Mouse (Mus musculus) forebrain, embryonic 13.5 days (tissue): Measurements from ENCODE around the gene Otx2. TPM values are rescaled to one million over a fixed set of nuclear protein-coding genes. Genes with fewer than 3 reads are reported as not detected.

Experiments used
- ATAC-seq: fragments of 200-750 bp; cut with Nextera tagmentation; 2 replicates; pipeline ENCODE4 v1.8.0; 2017
- H3K27ac ChIP-seq: fragments of 300-500 bp; sonication (generic); 2 replicates; pipeline ENCODE4 v1.5.1; 2015; ENCODE audit warnings: inconsistent platforms, mild to moderate bottlenecking, moderate library complexity
- H3K27me3 ChIP-seq: fragments of 300-500 bp; sonication (generic); 2 replicates; pipeline ENCODE4 v1.6.1; 2015; ENCODE audit warnings: mild to moderate bottlenecking, inconsistent platforms
- H3K36me3 ChIP-seq: fragments of 300-500 bp; sonication (generic); 2 replicates; pipeline ENCODE4 v1.6.1; 2015; ENCODE audit warnings: mild to moderate bottlenecking, inconsistent platforms; ENCODE audit not compliant: poor library complexity, severe bottlenecking
- H3K4me1 ChIP-seq: fragments of 300-500 bp; sonication (generic); 2 replicates; pipeline ENCODE4 v1.6.1; 2015; ENCODE audit warnings: inconsistent platforms
- H3K4me2 ChIP-seq: fragments of 300-500 bp; sonication (generic); 2 replicates; pipeline ENCODE4 v1.6.1; 2015; ENCODE audit warnings: inconsistent platforms, mild to moderate bottlenecking, moderate library complexity
- H3K4me3 ChIP-seq: fragments of 300-500 bp; sonication (generic); 2 replicates; pipeline ENCODE4 v1.5.1; 2015; ENCODE audit warnings: mild to moderate bottlenecking, inconsistent platforms
- H3K9ac ChIP-seq: fragments of 300-500 bp; sonication (generic); 2 replicates; pipeline ENCODE4 v1.6.1; 2015; ENCODE audit warnings: mild to moderate bottlenecking, inconsistent platforms
- H3K9me3 ChIP-seq: fragments of 300-500 bp; sonication (generic); replicated peaks from 2 replicates; pipeline ENCODE4 v1.6.1; 2016; ENCODE audit warnings: inconsistent platforms
- WGBS: fragments of 180-500 bp; shearing (Covaris S2); methylation state at CpG from one replicate; pipeline ENCODE4 v1.1.7; 2015; 5-methylcytosine and 5-hydroxymethylcytosine counted together
- polyA plus RNA-seq: library from polyadenylated mRNA; unstranded; fragments of >200 nt; fragmentation: Nextera tagmentation; extraction: Ambion mirVana; gene quantifications from 2 replicates; pipeline ENCODE4 v1.2.1, GENCODE M21; 2015

Otx2 gene
- polyA plus RNA-seq, 1 experiment from 2014 or later = 24.9 TPM

GRCm38 (mm10) chr14:48679590-48679989, 6.0 kb upstream of the Otx2 start:
- Histone ChIP-seq H3K4me3 (no peak overlapping the region), H3K36me3 (no peaks in the 10 kb centered on the region), H3K4me2 (no peak overlapping the region), H3K9ac (no peak overlapping the region), H3K27me3 (peaks cover 45% of the 10 kb centered on the region), H3K9me3 (no peaks in the 10 kb centered on the region), H3K27ac (no peak overlapping the region), H3K4me1 (no peaks in the 10 kb centered on the region)
- no peak for ATAC-seq
- 78% methylated on average over 5 of the region's 5 CpGs for WGBS

- no peak for ATAC-seq
- peaks cover 54% of the 10 kb centered on the region for H3K27me3 ChIP-seq
- WGBS = 82% methylated on average over 3 of the region's 3 CpGs
- no peak overlapping the region for H3K4me3 ChIP-seq
- H3K9me3 ChIP-seq = no peaks in the 10 kb centered on the region
- no peak overlapping the region for H3K4me2 ChIP-seq
- H3K36me3 ChIP-seq = no peaks in the 10 kb centered on the region
- peaks cover 9% of the 10 kb centered on the region for H3K4me1 ChIP-seq
- H3K9ac ChIP-seq = no peak overlapping the region
- no peak overlapping the region for H3K27ac ChIP-seq
Measured at GRCm38 (mm10) chr14:48678674-48679073, 5.1 kb upstream of the Otx2 start.

GRCm38 (mm10) chr14:48674036-48674831, 615 bp upstream of the Otx2 start:
- peak; percentile 30; the same call in 1 of the 2 replicates for ATAC-seq
- peaks cover 92% of the 10 kb centered on the region for H3K27me3 ChIP-seq
- H3K4me3 ChIP-seq = peak overlapping the region; percentile 36
- peak overlapping the region; percentile 35; the same call in 1 of the 2 replicates for H3K27ac ChIP-seq
- H3K9me3 ChIP-seq = no peaks in the 10 kb centered on the region
- H3K9ac ChIP-seq = peak overlapping the region; percentile 68
- H3K36me3 ChIP-seq = no peaks in the 10 kb centered on the region
- peak overlapping the region; percentile 63 for H3K4me2 ChIP-seq
- H3K4me1 ChIP-seq = peaks cover 17% of the 10 kb centered on the region
- 3% methylated on average over 36 of the region's 36 CpGs for WGBS

- H3K27me3 ChIP-seq = peaks cover 89% of the 10 kb centered on the region
- H3K4me2 ChIP-seq = peak overlapping the region; percentile 63
- no peaks in the 10 kb centered on the region for H3K36me3 ChIP-seq
- H3K9ac ChIP-seq = no peak overlapping the region
- H3K9me3 ChIP-seq = no peaks in the 10 kb centered on the region
- H3K27ac ChIP-seq = no peak overlapping the region
- 11% methylated on average over 10 of the region's 10 CpGs for WGBS
- ATAC-seq = no peak
- peaks cover 33% of the 10 kb centered on the region for H3K4me1 ChIP-seq
- H3K4me3 ChIP-seq = peak overlapping the region; percentile 3; the same call in 1 of the 2 replicates
Measured at GRCm38 (mm10) chr14:48672611-48673176, 925 bp downstream of the Otx2 start.

- Histone ChIP-seq H3K4me3 (peak overlapping the region; percentile 12), H3K9ac (no peak overlapping the region), H3K36me3 (no peaks in the 10 kb centered on the region), H3K27ac (no peak overlapping the region; the same call in 1 of the 2 replicates), H3K27me3 (peaks cover 93% of the 10 kb centered on the region), H3K4me1 (peaks cover 40% of the 10 kb centered on the region), H3K9me3 (no peaks in the 10 kb centered on the region), H3K4me2 (peak overlapping the region; percentile 24; the same call in 1 of the 2 replicates)
- WGBS = 8% methylated on average over 9 of the region's 9 CpGs
- no peak for ATAC-seq
Measured at GRCm38 (mm10) chr14:48671480-48672240, 2.0 kb downstream of the Otx2 start.

- H3K27me3 ChIP-seq = peaks cover 93% of the 10 kb centered on the region
- H3K36me3 ChIP-seq = no peaks in the 10 kb centered on the region
- no peak overlapping the region for H3K4me3 ChIP-seq
- no peaks in the 10 kb centered on the region for H3K9me3 ChIP-seq
- 19% methylated on average over 4 of the region's 4 CpGs for WGBS
- peaks cover 48% of the 10 kb centered on the region for H3K4me1 ChIP-seq
- no peak overlapping the region for H3K27ac ChIP-seq
- peak overlapping the region; percentile 21 for H3K4me2 ChIP-seq
- no peak for ATAC-seq
- H3K9ac ChIP-seq = no peak overlapping the region
Measured at GRCm38 (mm10) chr14:48670761-48671479, 2.7 kb downstream of the Otx2 start.

- peak overlapping the region; percentile 43; the same call in 1 of the 2 replicates for H3K9ac ChIP-seq
- H3K9me3 ChIP-seq = no peaks in the 10 kb centered on the region
- H3K4me2 ChIP-seq = peak overlapping the region; percentile 53; the same call in 1 of the 2 replicates
- no peaks in the 10 kb centered on the region for H3K36me3 ChIP-seq
- peaks cover 93% of the 10 kb centered on the region for H3K27me3 ChIP-seq
- peak overlapping the region; percentile 51; the same call in 1 of the 2 replicates for H3K27ac ChIP-seq
- ATAC-seq = no peak
- 5% methylated on average over 3 of the region's 3 CpGs for WGBS
- H3K4me1 ChIP-seq = peaks cover 55% of the 10 kb centered on the region
- H3K4me3 ChIP-seq = no peak overlapping the region
Measured at GRCm38 (mm10) chr14:48670258-48670630, 3.4 kb downstream of the Otx2 start.

- no peaks in the 10 kb centered on the region for H3K36me3 ChIP-seq
- 4% methylated on average over 18 of the region's 18 CpGs for WGBS
- no peaks in the 10 kb centered on the region for H3K9me3 ChIP-seq
- peak overlapping the region; percentile 29 for H3K4me3 ChIP-seq
- ATAC-seq = no peak
- peak overlapping the region; percentile 53 for H3K4me2 ChIP-seq
- H3K4me1 ChIP-seq = peaks cover 60% of the 10 kb centered on the region
- peak overlapping the region; percentile 43; the same call in 1 of the 2 replicates for H3K9ac ChIP-seq
- peaks cover 93% of the 10 kb centered on the region for H3K27me3 ChIP-seq
- peak overlapping the region; percentile 51; the same call in 1 of the 2 replicates for H3K27ac ChIP-seq
Measured at GRCm38 (mm10) chr14:48669541-48670257, 3.9 kb downstream of the Otx2 start.

GRCm38 (mm10) chr14:48668761-48669303, 4.8 kb downstream of the Otx2 start:
- Histone ChIP-seq H3K4me2 (peak overlapping the region; percentile 53), H3K9me3 (no peaks in the 10 kb centered on the region), H3K36me3 (no peaks in the 10 kb centered on the region), H3K4me3 (peak overlapping the region; percentile 29), H3K27me3 (peaks cover 88% of the 10 kb centered on the region), H3K27ac (peak overlapping the region; percentile 72), H3K9ac (peak overlapping the region; percentile 55), H3K4me1 (peaks cover 55% of the 10 kb centered on the region)
- ATAC-seq = peak; percentile 46; the same call in 1 of the 2 replicates
- WGBS = 1% methylated on average over 29 of the region's 29 CpGs

GRCm38 (mm10) chr14:48668051-48668481, 5.6 kb downstream of the Otx2 start:
- H3K4me1 ChIP-seq = peaks cover 56% of the 10 kb centered on the region
- H3K36me3 ChIP-seq = no peaks in the 10 kb centered on the region
- peak overlapping the region; percentile 53 for H3K4me2 ChIP-seq
- H3K27ac ChIP-seq = peak overlapping the region; percentile 72
- H3K4me3 ChIP-seq = peak overlapping the region; percentile 13; the same call in 1 of the 2 replicates
- no peaks in the 10 kb centered on the region for H3K9me3 ChIP-seq
- no peak; the same call in 1 of the 2 replicates for ATAC-seq
- H3K9ac ChIP-seq = no peak overlapping the region
- 10% methylated on average over 11 of the region's 11 CpGs for WGBS
- peaks cover 87% of the 10 kb centered on the region for H3K27me3 ChIP-seq
